Mouse (Mus musculus) heart, postnatal 36 days (tissue): ENCODE measurements around the gene Slc29a1. TPM values are rescaled to one million over a fixed set of nuclear protein-coding genes. Genes with fewer than 3 reads are reported as not detected.

Experiments
- DNase-seq, 2 experiments: peaks; one replicate each; pipeline ENCODE4 v3.0.0; 2021 to 2022
- intact Hi-C: fragments of 180-260 bp; cut with DNase I; formaldehyde crosslinking; loops from one replicate; pipeline ENCODE4 v1.15.1; 2025
- total RNA-seq, 2 experiments: library from RNA; stranded (reverse); gene quantifications; 2 replicates each; pipeline ENCODE4 v1.2.3; 2021

The Slc29a1 gene
- total RNA-seq, 2 experiments from 2014 or later: 66.7 to 73.5 TPM

GRCm38 (mm10) chr17:45592606-45593431 lies 6.6 kb downstream of the Slc29a1 start:
- intact Hi-C loops: no loop called here

GRCm38 (mm10) chr17:45591701-45592605 lies 7.5 kb downstream of the Slc29a1 start:
- intact Hi-C loops: no loop called here
- peak; percentile 69 to 77 for DNase-seq

More at GRCm38 (mm10) chr17:45592606-45593431, 6.6 kb downstream of the Slc29a1 start:
- DNase-seq: peak; percentile 67 to 78

DNA sequence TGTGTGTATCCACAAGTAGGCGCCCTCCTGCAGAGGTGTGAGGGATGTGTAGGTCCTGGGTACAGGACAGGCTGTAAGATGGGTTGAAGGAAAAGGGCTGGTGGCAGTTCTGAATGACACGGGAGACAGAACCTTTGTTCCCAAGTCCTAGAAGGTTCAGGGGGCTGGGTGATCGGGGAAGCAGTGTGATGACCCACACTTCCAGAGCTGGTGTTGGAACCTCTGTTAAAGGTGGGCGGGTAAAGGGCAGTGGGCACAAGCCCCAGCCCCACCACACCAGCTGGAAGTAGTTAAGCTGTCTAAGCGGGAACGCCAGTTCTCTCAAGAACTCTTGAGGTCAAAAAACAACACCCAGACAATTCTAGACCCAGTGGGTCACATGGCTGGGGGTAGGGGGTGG lies 9.0 kb downstream of the Slc29a1 start:
- DNase-seq: no peak
- intact Hi-C loops: no loop called here

DNA sequence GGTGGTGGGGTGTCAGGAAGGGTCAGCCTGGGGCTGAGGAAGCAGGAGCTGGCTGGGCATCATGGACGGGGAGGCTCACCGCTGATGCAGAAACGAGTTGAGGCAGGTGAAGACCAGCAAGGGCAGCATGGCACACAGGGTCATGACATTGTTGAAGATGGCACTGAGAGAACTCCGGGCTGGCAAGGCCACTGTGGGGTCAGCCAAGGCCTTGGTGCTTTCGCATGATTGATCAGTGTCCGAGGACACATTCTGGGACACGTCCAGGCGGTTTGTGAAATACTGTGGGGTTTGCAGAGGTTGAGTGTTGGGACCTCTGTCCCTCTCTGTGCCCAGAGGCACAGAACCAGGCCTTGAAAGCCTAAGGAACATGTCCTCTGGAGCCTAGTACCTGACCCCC lies 9.6 kb downstream of the Slc29a1 start:
- intact Hi-C loops: loop anchor here (10.0 kb wide), 1 partner anchor 445 kb away; the partner anchor contains the start of gene Vegfa
- DNase-seq: no peak

DNA sequence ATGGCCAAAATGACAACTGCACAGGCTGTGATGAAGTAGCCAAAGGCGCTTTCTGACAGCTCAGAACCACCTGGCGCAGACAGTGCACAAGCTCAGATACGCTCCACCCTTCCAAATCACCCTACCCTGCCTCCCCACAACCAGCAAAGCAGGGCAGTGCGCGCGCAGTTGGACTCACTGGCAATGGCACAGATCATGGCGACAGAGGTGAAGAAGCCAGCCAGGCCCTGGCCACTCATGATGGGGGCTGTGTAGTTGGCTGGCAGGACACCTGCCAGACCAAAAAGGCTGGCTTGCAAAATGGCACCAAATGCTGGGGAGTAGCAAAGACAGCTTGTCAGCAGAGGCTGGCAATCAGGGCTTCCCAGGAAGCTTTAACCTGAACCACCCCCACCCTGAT lies 10.2 kb downstream of the Slc29a1 start:
- DNase-seq: no peak
- intact Hi-C loops: loop anchor here (10.0 kb wide), 1 partner anchor 446 kb away; the partner anchor contains the start of gene Vegfa

DNA sequence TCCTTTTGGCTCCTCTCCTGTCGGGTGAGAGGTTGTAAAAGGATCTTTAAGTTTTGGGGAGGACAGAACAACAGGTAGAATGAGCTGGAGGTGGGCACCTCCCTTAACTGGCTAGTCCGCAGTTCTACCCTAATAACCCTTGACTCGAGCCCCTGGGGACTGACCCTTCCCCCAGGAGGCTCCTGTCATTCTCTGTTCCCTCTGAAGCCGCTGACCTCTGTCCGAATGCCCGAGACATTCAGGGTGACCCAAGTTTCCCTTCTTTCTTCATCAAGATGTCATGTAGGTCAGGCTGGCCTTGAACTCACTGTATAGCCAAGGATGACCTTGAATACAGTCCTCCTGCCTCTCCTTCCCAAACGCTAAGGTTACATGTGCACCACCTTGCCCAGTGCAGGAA lies 11.0 kb downstream of the Slc29a1 start:
- no peak for DNase-seq
- intact Hi-C loops: loop anchor here (10.0 kb wide), 1 partner anchor 446 kb away; the partner anchor contains the start of gene Vegfa

- no peak for DNase-seq
- intact Hi-C loops: loop anchor here (10.0 kb wide), 1 partner anchor 448 kb away; the partner anchor contains the start of gene Vegfa
Observed at GRCm38 (mm10) chr17:45586449-45586837, 13.0 kb downstream of the Slc29a1 start.

- intact Hi-C loops: loop anchor here (10.0 kb wide), 1 partner anchor 449 kb away; the partner anchor contains the start of gene Vegfa
- no peak for DNase-seq
Observed at GRCm38 (mm10) chr17:45585725-45586448, 13.5 kb downstream of the Slc29a1 start.

GRCm38 (mm10) chr17:45584939-45585678 lies 14.3 kb downstream of the Slc29a1 start:
- intact Hi-C loops: loop anchor here (10.0 kb wide), 1 partner anchor 450 kb away; the partner anchor contains the start of gene Vegfa

GRCm38 (mm10) chr17:45584096-45584896 lies 15.1 kb downstream of the Slc29a1 start:
- DNase-seq: peak; percentile 88 to 91
- intact Hi-C loops: loop anchor here (10.0 kb wide), 1 partner anchor 451 kb away; the partner anchor contains the start of gene Vegfa

More at GRCm38 (mm10) chr17:45584939-45585678, 14.3 kb downstream of the Slc29a1 start:
- DNase-seq: peak; percentile 85 to 86

- intact Hi-C loops: loop anchor here (2.0 to 10.0 kb wide), 2 partner anchors 60 to 452 kb away; partner anchors contain the start of gene Vegfa
- no peak for DNase-seq
Observed at GRCm38 (mm10) chr17:45582715-45583355, 16.6 kb downstream of the Slc29a1 start.

- no peak for DNase-seq
- intact Hi-C loops: loop anchor here (2.0 to 10.0 kb wide), 2 partner anchors 61 to 453 kb away; partner anchors contain the start of gene Vegfa
Observed at GRCm38 (mm10) chr17:45582188-45582587, 17.2 kb downstream of the Slc29a1 start.

DNA sequence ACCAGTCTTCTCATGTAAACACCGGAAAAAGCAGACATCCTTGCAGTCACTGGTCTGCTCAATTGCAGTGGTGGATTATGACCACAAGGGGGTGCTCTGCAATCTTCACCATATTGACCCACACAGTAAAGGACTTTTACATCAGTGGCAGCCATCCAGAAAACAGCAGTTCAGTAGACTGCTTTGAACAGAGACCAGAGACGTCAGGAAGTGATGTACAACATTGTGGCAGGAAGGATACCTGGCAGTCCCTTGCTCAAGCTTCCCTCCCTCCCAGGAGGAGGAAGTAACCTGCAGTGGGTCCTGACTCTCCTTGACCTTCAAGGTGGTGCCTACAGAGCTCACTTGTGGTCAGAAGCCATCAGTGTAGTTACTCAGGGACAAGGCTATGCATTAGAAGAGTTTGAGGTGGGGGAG lies 17.8 kb downstream of the Slc29a1 start:
- peak; percentile 68 to 79 for DNase-seq
- intact Hi-C loops: loop anchor here (1.0 to 10.0 kb wide), 2 partner anchors 45 to 453 kb away; partner anchors contain the start of gene Vegfa

- intact Hi-C loops: loop anchor here (1.0 to 10.0 kb wide), 2 partner anchors 45 to 454 kb away; partner anchors contain the start of gene Vegfa
- peak in 1 of 2 experiments; percentile 54 for DNase-seq
Observed at GRCm38 (mm10) chr17:45580958-45581477, 18.4 kb downstream of the Slc29a1 start.

DNA sequence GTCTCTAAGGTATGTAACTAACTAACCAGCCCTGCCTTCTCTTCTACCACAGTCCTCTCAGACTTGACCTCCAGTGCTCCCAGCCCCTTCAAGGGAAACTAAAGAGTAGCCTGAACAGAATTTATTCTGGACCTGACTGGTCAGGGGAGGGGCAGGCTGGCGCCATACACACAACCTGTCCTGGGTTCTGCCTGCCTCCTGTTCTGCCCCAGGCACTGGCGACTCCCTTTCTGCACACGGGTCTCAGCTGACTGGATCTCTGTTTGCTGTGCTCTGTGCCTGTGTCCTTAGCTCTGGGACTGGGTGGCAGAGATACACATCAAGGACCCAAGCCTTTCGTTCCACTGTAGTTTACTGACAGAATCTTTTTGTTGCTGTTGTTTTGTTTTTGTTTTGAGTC lies 19.9 kb downstream of the Slc29a1 start:
- intact Hi-C loops: no loop called here
- no peak for DNase-seq

DNA sequence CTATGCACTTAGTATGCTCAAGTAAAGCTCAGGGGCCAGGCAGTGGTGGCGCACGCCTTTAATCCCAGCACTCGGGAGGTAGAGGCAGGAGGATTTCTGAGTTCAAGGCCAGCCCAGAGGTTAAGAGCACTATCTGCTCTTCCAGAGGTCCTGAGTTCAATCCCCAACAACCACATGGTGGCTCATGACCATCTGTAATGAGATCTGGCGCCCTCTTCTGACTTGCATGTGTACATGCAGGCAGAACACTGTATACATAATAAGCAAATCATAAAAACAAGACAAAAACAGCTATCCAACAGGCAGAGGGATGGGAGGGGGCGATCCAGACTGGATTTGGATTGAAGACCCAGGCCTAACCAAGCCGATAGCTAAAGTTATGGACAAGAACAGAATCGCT lies 20.6 kb downstream of the Slc29a1 start:
- intact Hi-C loops: no loop called here
- no peak for DNase-seq

DNA sequence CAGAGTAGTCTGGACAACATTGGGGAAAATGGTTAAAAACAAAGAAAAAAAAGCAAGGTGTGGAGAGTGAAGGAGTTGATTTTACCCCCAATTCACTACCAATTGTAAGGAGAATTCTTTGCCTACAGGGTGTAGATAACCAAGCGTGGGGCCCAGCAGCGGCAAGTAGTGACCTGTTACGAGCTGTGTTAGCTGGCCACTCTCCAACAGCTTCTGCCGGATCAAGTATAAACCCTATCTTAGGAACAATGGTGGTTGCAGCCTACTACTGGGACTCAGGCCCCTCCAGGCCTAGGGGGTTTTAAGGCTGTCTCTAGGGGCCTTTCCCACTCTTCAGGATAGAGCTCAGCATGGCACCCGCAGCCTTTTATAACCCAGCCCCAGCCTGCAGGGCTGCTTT lies 21.2 kb downstream of the Slc29a1 start:
- intact Hi-C loops: no loop called here
- DNase-seq: no peak
